Mouse (Mus musculus) heart, embryonic 13.5 days (tissue): ENCODE results near the gene 2310061N02Rik. TPM values are rescaled to one million over a fixed set of nuclear protein-coding genes. Genes with fewer than 3 reads are reported as not detected.

Source experiments
- ATAC-seq: fragments of 200-750 bp; cut with Nextera tagmentation; 2 replicates; pipeline ENCODE4 v1.8.0; 2017; ENCODE audit warnings: moderate TSS enrichment; ENCODE audit not compliant: insufficient number of reproducible peaks, low FRiP score, low TSS enrichment; ENCODE audit errors: extremely low read depth
- H3K27ac ChIP-seq: fragments of 300-500 bp; sonication (generic); replicated peaks from 2 replicates; pipeline ENCODE4 v1.5.1; 2015; ENCODE audit warnings: moderate library complexity, mild to moderate bottlenecking, inconsistent platforms
- H3K27me3 ChIP-seq: fragments of 300-500 bp; sonication (generic); replicated peaks from 2 replicates; pipeline ENCODE4 v1.6.1; 2015; ENCODE audit warnings: mild to moderate bottlenecking, inconsistent platforms
- H3K36me3 ChIP-seq: fragments of 300-500 bp; sonication (generic); 2 replicates; pipeline ENCODE4 v1.6.1; 2015; ENCODE audit warnings: mild to moderate bottlenecking, inconsistent platforms
- H3K4me1 ChIP-seq: fragments of 300-500 bp; sonication (generic); 2 replicates; pipeline ENCODE4 v1.6.1; 2015; ENCODE audit warnings: inconsistent platforms
- H3K4me2 ChIP-seq: fragments of 300-500 bp; sonication (generic); 2 replicates; pipeline ENCODE4 v1.6.1; 2015; ENCODE audit warnings: inconsistent platforms, mild to moderate bottlenecking, moderate library complexity
- H3K4me3 ChIP-seq: fragments of 300-500 bp; sonication (generic); 2 replicates; pipeline ENCODE4 v1.5.1; 2015; ENCODE audit warnings: moderate library complexity, mild to moderate bottlenecking, inconsistent platforms
- H3K9ac ChIP-seq: fragments of 300-500 bp; sonication (generic); 2 replicates; pipeline ENCODE4 v1.6.1; 2015; ENCODE audit warnings: inconsistent platforms, mild to moderate bottlenecking, moderate library complexity
- H3K9me3 ChIP-seq: fragments of 300-500 bp; sonication (generic); 2 replicates; pipeline ENCODE4 v1.6.1; 2016; ENCODE audit warnings: inconsistent platforms
- WGBS: fragments of 180-500 bp; shearing (Covaris S2); methylation state at CpG from one replicate; pipeline ENCODE4 v1.1.7; 2015; ENCODE audit warnings: mixed read lengths; 5-methylcytosine and 5-hydroxymethylcytosine counted together
- polyA plus RNA-seq: library from polyadenylated mRNA; unstranded; fragments of >200 nt; fragmentation: Nextera tagmentation; extraction: Ambion mirVana; gene quantifications from 2 replicates; pipeline ENCODE4 v1.2.1, GENCODE M21; 2015

2310061N02Rik gene
- polyA plus RNA-seq, 1 experiment from 2014 or later: not detected

DNA sequence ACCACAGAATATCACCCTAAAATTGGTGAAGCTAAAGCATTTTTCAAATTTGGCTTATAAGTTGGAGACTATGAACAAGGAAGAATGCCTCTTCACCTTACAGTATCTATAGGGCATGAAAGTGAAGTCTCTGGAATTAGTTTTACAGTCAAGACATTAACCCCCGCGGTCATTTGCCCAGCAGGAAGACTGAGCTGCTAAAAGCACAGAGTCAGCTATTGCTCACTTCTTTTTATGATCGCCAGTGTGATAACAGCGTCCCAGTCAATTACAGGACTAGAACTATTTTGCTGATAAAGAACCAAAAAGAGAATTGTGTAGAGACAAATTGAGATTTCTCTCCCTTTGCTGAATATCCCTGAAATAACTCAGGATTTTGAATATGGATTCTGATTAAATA is 11.5 kb downstream of the 2310061N02Rik start:
- ATAC-seq: no peak
- Histone ChIP-seq H3K27me3 (no peaks in the 10 kb centered on the region), H3K4me2 (no peak overlapping the region), H3K9ac (no peak overlapping the region), H3K36me3 (no peaks in the 10 kb centered on the region), H3K4me1 (no peaks in the 10 kb centered on the region), H3K9me3 (no peaks in the 10 kb centered on the region), H3K27ac (no peak overlapping the region), H3K4me3 (no peak overlapping the region)
- 74% methylated on average over 4 of the region's 4 CpGs for WGBS

GRCm38 (mm10) chr16:88681282-88681681 is 26.5 kb downstream of the 2310061N02Rik start:
- H3K27ac ChIP-seq: no peak overlapping the region
- no peaks in the 10 kb centered on the region for H3K27me3 ChIP-seq
- H3K4me1 ChIP-seq: no peaks in the 10 kb centered on the region
- H3K4me3 ChIP-seq: no peak overlapping the region
- H3K36me3 ChIP-seq: no peaks in the 10 kb centered on the region
- no peaks in the 10 kb centered on the region for H3K9me3 ChIP-seq
- no peak overlapping the region for H3K4me2 ChIP-seq
- WGBS: 57% methylated on average over 2 of the region's 2 CpGs
- ATAC-seq: no peak
- no peak overlapping the region for H3K9ac ChIP-seq

GRCm38 (mm10) chr16:88679099-88679498 is 28.7 kb downstream of the 2310061N02Rik start:
- Histone ChIP-seq H3K27ac (no peak overlapping the region), H3K9ac (no peak overlapping the region), H3K27me3 (no peaks in the 10 kb centered on the region), H3K4me2 (no peak overlapping the region), H3K9me3 (no peaks in the 10 kb centered on the region), H3K4me1 (no peaks in the 10 kb centered on the region), H3K4me3 (no peak overlapping the region), H3K36me3 (no peaks in the 10 kb centered on the region)
- ATAC-seq: no peak
- 76% methylated on average over 6 of the region's 6 CpGs for whole genome bisulfite sequencing

GRCm38 (mm10) chr16:88671571-88671970 is 36.2 kb downstream of the 2310061N02Rik start, which contains the start of gene Krtap27-1:
TSS of gene Krtap27-1 (minus strand) at chr16:88671671.
- Histone ChIP-seq H3K27ac (no peak within 1 kb of the TSS), H3K4me1 (no peaks in the 10 kb centered on the region), H3K36me3 (no peaks in the 10 kb centered on the region), H3K4me2 (no peak within 1 kb of the TSS), H3K27me3 (no peaks in the 10 kb centered on the region), H3K9me3 (no peaks in the 10 kb centered on the region), H3K9ac (no peak within 1 kb of the TSS), H3K4me3 (no peak within 1 kb of the TSS)
- no peak for ATAC-seq
- 77% methylated on average over 4 of the region's 4 CpGs for whole genome bisulfite sequencing

DNA sequence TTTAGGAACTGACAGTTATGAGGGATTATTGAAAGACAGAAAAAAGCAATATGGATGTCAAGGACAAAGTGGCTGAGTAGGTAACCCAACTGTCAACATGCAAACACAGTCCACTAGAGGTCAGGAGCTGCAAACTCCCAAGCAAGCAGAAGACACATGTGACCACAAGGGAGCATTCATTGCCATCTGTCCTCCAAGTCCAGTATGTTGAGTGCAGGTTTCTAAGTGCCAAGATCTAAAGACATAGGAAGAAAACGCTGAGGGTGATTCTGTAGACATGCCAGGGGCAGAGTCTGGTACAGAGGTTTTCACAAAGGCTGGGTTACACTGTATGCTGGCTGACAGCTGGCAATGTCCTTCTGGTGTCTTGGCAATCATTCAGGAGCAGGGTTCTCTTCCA is 50.3 kb downstream of the 2310061N02Rik start:
- H3K36me3 ChIP-seq: no peaks in the 10 kb centered on the region
- ATAC-seq: no peak

More for the DNA sequence above, 50.3 kb downstream of the 2310061N02Rik start:
- Histone ChIP-seq H3K9me3 (no peaks in the 10 kb centered on the region), H3K27ac (no peak overlapping the region), H3K27me3 (no peaks in the 10 kb centered on the region), H3K9ac (no peak overlapping the region), H3K4me2 (no peak overlapping the region), H3K4me3 (no peak overlapping the region), H3K4me1 (no peaks in the 10 kb centered on the region)
- WGBS: 38% methylated on average over 1 of the region's 1 CpGs

Other genes starting within 250 kb of the 2310061N02Rik start
- not detected in 2 replicates for gene Cldn17, start 201.0 kb downstream of the 2310061N02Rik start, polyA plus RNA-seq
- gene Cldn8, start 144.8 kb downstream of the 2310061N02Rik start, polyA plus RNA-seq: 0.18 and 0.20 TPM in 2 replicates
- not detected in 2 replicates for gene Krtap24-1, start 95.7 kb downstream of the 2310061N02Rik start, polyA plus RNA-seq
- not detected in 2 replicates for gene 2310079G19Rik, start 80.3 kb downstream of the 2310061N02Rik start, polyA plus RNA-seq
- gene Krtap26-1, start 60.2 kb downstream of the 2310061N02Rik start, polyA plus RNA-seq: not detected in 2 replicates
- gene Krtap27-1, start 36.3 kb downstream of the 2310061N02Rik start, polyA plus RNA-seq: not detected in 2 replicates
- gene Krtap13-1, start 20.9 kb upstream of the 2310061N02Rik start, polyA plus RNA-seq: not detected in 2 replicates
- not detected in 2 replicates for gene Krtap13, start 43.7 kb upstream of the 2310061N02Rik start, polyA plus RNA-seq
- not detected in 2 replicates for gene 2310034C09Rik, start 50.9 kb upstream of the 2310061N02Rik start, polyA plus RNA-seq
- not detected in 2 replicates for gene 2310057N15Rik, start 66.2 kb upstream of the 2310061N02Rik start, polyA plus RNA-seq
- gene Gm5965, start 69.9 kb upstream of the 2310061N02Rik start, polyA plus RNA-seq: not detected in 2 replicates
- not detected in 2 replicates for gene Gm20741, start 104.3 kb upstream of the 2310061N02Rik start, polyA plus RNA-seq
- gene Krtap15, start 112.3 kb upstream of the 2310061N02Rik start, polyA plus RNA-seq: not detected in 2 replicates
- gene Krtap14, start 118.2 kb upstream of the 2310061N02Rik start, polyA plus RNA-seq: not detected in 2 replicates
- gene Krtap19-1, start 161.4 kb upstream of the 2310061N02Rik start, polyA plus RNA-seq: not detected in 2 replicates
- not detected in 2 replicates for gene Krtap19-2, start 166.3 kb upstream of the 2310061N02Rik start, polyA plus RNA-seq
- not detected in 2 replicates for gene Krtap19-3, start 170.1 kb upstream of the 2310061N02Rik start, polyA plus RNA-seq
- gene Krtap19-4, start 177.1 kb upstream of the 2310061N02Rik start, polyA plus RNA-seq: not detected in 2 replicates
- gene Krtap19-5, start 188.5 kb upstream of the 2310061N02Rik start, polyA plus RNA-seq: not detected in 2 replicates
- gene Krtap19-9b, start 224.3 kb upstream of the 2310061N02Rik start, polyA plus RNA-seq: not detected in 2 replicates